Mouse (Mus musculus) ES-Bruce4 (cell line): ENCODE results near the gene Grik2.

ENCODE experiments used
- CTCF ChIP-seq: IDR thresholded peaks from one replicate; pipeline ENCODE4 v1.8.1; 2011; ENCODE audit warnings: low read depth, low read length
- EP300 ChIP-seq: IDR thresholded peaks from 2 replicates; pipeline ENCODE4 v1.6.1; 2011; ENCODE audit warnings: low read depth, low read length; ENCODE audit not compliant: insufficient read depth

GRCm38 (mm10) chr10:49519752-49520151 lies 268.8 kb downstream of the Grik2 start:
- TF ChIP-seq CTCF (no peak), EP300 (no peak)
